Mouse (Mus musculus): ENCODE data around the gene Atp5d.

DNA sequence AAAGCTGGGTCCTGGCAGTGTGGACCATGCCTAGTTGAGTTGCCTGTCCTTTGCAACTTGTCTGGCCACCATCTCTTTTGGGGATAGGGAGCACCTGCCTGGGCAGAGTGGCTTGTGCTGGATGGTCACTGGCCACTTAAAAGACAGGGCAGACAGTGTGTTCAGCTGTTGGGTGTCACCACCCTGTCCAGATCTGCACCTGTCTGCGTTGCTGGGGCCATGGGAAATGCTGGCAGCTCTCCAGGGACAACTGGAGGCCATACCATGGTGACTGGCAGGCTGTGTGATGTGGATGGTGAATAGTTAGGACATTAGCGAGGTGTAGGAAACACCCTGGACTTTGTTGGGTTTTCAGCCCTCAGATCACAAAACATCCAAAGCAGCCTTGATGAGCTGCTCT lies 18.3 kb upstream of the Atp5d start:
- TF ChIP-seq CTCF (IDR thresholded peaks at IDR 0.05; ENCODE audit: borderline replicate concordance, extremely low read depth, insufficient read depth, insufficient read length) (no peak), POLR2A (IDR thresholded peaks at IDR 0.05; ENCODE audit: borderline replicate concordance, extremely low read depth, insufficient read depth, insufficient read length, poor library complexity, severe bottlenecking) (no peak)

All from brain, embryonic 14.5 days (tissue).